Mouse (Mus musculus) hindlimb bud, embryonic 11.5 days (tissue): Measurements from ENCODE around the gene Mpzl1.

Experiments used
- DNase-seq: peaks from one replicate; pipeline ENCODE4 v3.0.0-alpha.2; 2012; ENCODE audit warnings: low read depth, low spot score; ENCODE audit errors: extremely low spot score

The Mpzl1 gene

GRCm38 (mm10) chr1:165658602-165659001 lies 24.3 kb upstream of the Mpzl1 start:
- peak; percentile 73 for DNase-seq

GRCm38 (mm10) chr1:165655482-165655881 lies 21.1 kb upstream of the Mpzl1 start:
- DNase-seq = no peak

- no peak for DNase-seq
Measured at GRCm38 (mm10) chr1:165655022-165655421, 20.7 kb upstream of the Mpzl1 start.

- no peak for DNase-seq
Measured at GRCm38 (mm10) chr1:165653126-165653885, 19.0 kb upstream of the Mpzl1 start.

GRCm38 (mm10) chr1:165652507-165652906 lies 18.2 kb upstream of the Mpzl1 start:
- no peak for DNase-seq

GRCm38 (mm10) chr1:165651158-165651557 lies 16.8 kb upstream of the Mpzl1 start:
- no peak for DNase-seq

- no peak for DNase-seq
Measured at GRCm38 (mm10) chr1:165645102-165645501, 10.8 kb upstream of the Mpzl1 start.

- DNase-seq = no peak
Measured at GRCm38 (mm10) chr1:165643735-165644134, 9.4 kb upstream of the Mpzl1 start.

GRCm38 (mm10) chr1:165642780-165643311 lies 8.5 kb upstream of the Mpzl1 start:
- DNase-seq = peak; percentile 58

- DNase-seq = peak; percentile 71
Measured at GRCm38 (mm10) chr1:165641786-165642771, 7.7 kb upstream of the Mpzl1 start.

- DNase-seq = peak; percentile 72
Measured at GRCm38 (mm10) chr1:165641271-165641771, 7.0 kb upstream of the Mpzl1 start.

- DNase-seq = no peak
Measured at GRCm38 (mm10) chr1:165636289-165636688, 2.0 kb upstream of the Mpzl1 start.

- peak; percentile 42 for DNase-seq
Measured at GRCm38 (mm10) chr1:165635055-165635897, 938 bp upstream of the Mpzl1 start.

GRCm38 (mm10) chr1:165633345-165633744 lies 993 bp downstream of the Mpzl1 start:
- DNase-seq = no peak

GRCm38 (mm10) chr1:165631136-165631535 lies 3.2 kb downstream of the Mpzl1 start:
- DNase-seq = no peak

GRCm38 (mm10) chr1:165629975-165630374 lies 4.4 kb downstream of the Mpzl1 start:
- DNase-seq = no peak

GRCm38 (mm10) chr1:165628603-165629002 lies 5.7 kb downstream of the Mpzl1 start:
- no peak for DNase-seq

GRCm38 (mm10) chr1:165625896-165626295 lies 8.4 kb downstream of the Mpzl1 start:
- no peak for DNase-seq

- DNase-seq = no peak
Measured at GRCm38 (mm10) chr1:165625058-165625457, 9.3 kb downstream of the Mpzl1 start.

- no peak for DNase-seq
Measured at GRCm38 (mm10) chr1:165618201-165618624, 16.1 kb downstream of the Mpzl1 start.
